Mouse (Mus musculus) frontal cortex, adult 2 months (tissue): Measurements from ENCODE around the gene Caps2. TPM values are rescaled to one million over a fixed set of nuclear protein-coding genes. Genes with fewer than 3 reads are reported as not detected.

Experiments
- polyA plus RNA-seq: library from polyadenylated mRNA; depleted of rRNA; stranded (reverse); fragments of >200 nt; gene quantifications from 2 replicates; pipeline ENCODE4 v1.2.3, GENCODE M21; 2012; rRNA removed

Caps2 gene
- polyA plus RNA-seq, 1 experiment, result 0.46 TPM

Other genes with a start within 250 kb of the Caps2 start
- gene Krr1, start 191.0 kb upstream of the Caps2 start, polyA plus RNA-seq, result 26.4 and 30.3 TPM in 2 replicates
- gene Glipr1, start 161.0 kb upstream of the Caps2 start, polyA plus RNA-seq, result 1.8 and 2.2 TPM in 2 replicates
- not detected in 2 replicates for gene Glipr1l1, start 103.4 kb upstream of the Caps2 start, polyA plus RNA-seq
- not detected in 2 replicates for gene Glipr1l2, start 80.3 kb upstream of the Caps2 start, polyA plus RNA-seq
- 0.17 TPM in 1 of 2 replicates, not detected in the other for gene Glipr1l3, start 3.3 kb upstream of the Caps2 start, polyA plus RNA-seq
- gene Kcnc2, start 107.5 kb downstream of the Caps2 start, polyA plus RNA-seq, result 50.3 and 53.9 TPM in 2 replicates